In genomic region chr9:61404998-61405621, GRCm38 (mm10) we compare ENCODE assay signal across 9 mouse cellular contexts. TPM values are rescaled to one million over a fixed set of nuclear protein-coding genes. Genes with fewer than 3 reads are reported as not detected.
DNase-seq lines count a peak whose midpoint lies in the region; ATAC-seq and TF ChIP-seq lines count a peak whose summit lies in the region.
"Had no signal": no experiment of that assay in that cellular context is flagged by ENCODE, and none has a peak within 500 bp of the region (broad histone marks: within the 10 kb centered on the region; RNA-seq: fewer than 3 reads in every experiment).

No protein-coding gene starts in this region.

- H3K9me3 ChIP-seq in forebrain, embryonic 14.5 days (replicated peaks; ENCODE audit: control insufficient read depth, low read length): no peaks in the 10 kb centered on the region
- H3K9me3 ChIP-seq in heart, postnatal 0 days (replicated peaks; ENCODE audit: control insufficient read depth, low read length): no peaks in the 10 kb centered on the region
- H3K9me3 ChIP-seq in lung, embryonic 14.5 days (ENCODE audit: low read depth, low read length): no peaks in the 10 kb centered on the region

- peak; percentile 89 for ATAC-seq in forebrain, embryonic 14.5 days
- ATAC-seq in heart, postnatal 0 days (ENCODE audit: insufficient read depth, low read depth): peak; percentile 64
- ATAC-seq in lung, embryonic 14.5 days (ENCODE audit: insufficient read depth): peak; percentile 91
- ATAC-seq in CD4-positive, CD25-positive, alpha-beta regulatory T cell, adult 4 months: no peak

- no peaks in the 10 kb centered on the region for H3K27me3 ChIP-seq in forebrain, embryonic 14.5 days (replicated peaks; ENCODE audit: control insufficient read depth, insufficient read depth, low read length)
- H3K27me3 ChIP-seq in heart, postnatal 0 days (ENCODE audit: control insufficient read depth, insufficient read depth, low read length): peaks cover 94% of the 10 kb centered on the region
- H3K27me3 ChIP-seq in lung, embryonic 14.5 days (ENCODE audit: insufficient read depth, low read length): no peaks in the 10 kb centered on the region

- no peak overlapping the region for H3K4me3 ChIP-seq in forebrain, embryonic 14.5 days (ENCODE audit: low read depth, low read length)
- H3K4me3 ChIP-seq in heart, postnatal 0 days (ENCODE audit: low read depth, low read length): no peak overlapping the region
- no peak overlapping the region for H3K4me3 ChIP-seq in lung, embryonic 14.5 days (ENCODE audit: low read depth, low read length)

- H3K4me2 ChIP-seq in forebrain, embryonic 14.5 days (ENCODE audit: low read length): peak overlapping the region; percentile 39
- peak overlapping the region; percentile 7; the same call in 1 of the 2 replicates for H3K4me2 ChIP-seq in heart, postnatal 0 days (ENCODE audit: low read depth, low read length)
- H3K4me2 ChIP-seq in lung, embryonic 14.5 days: peak overlapping the region; percentile 37; the same call in 1 of the 2 replicates

- peaks cover 55% of the 10 kb centered on the region for H3K36me3 ChIP-seq in forebrain, embryonic 14.5 days (ENCODE audit: control insufficient read depth, insufficient read depth, low read length)
- H3K36me3 ChIP-seq in heart, postnatal 0 days (replicated peaks; ENCODE audit: control insufficient read depth, insufficient read depth, low read length): peaks cover 26% of the 10 kb centered on the region
- peaks cover 84% of the 10 kb centered on the region for H3K36me3 ChIP-seq in lung, embryonic 14.5 days (ENCODE audit: insufficient read depth)

- peak overlapping the region; percentile 9 for H3K9ac ChIP-seq in forebrain, embryonic 14.5 days (ENCODE audit: low read length)
- H3K9ac ChIP-seq in heart, postnatal 0 days (replicated peaks; ENCODE audit: low read depth, low read length): 0 out of 2 replicates have a peak overlapping the region, but pooled peaks have one; percentile 18
- no peak overlapping the region for H3K9ac ChIP-seq in lung, embryonic 14.5 days
- H3K9ac ChIP-seq: liver, embryonic 14.5 days had no signal

- peaks cover 58% of the 10 kb centered on the region for H3K4me1 ChIP-seq in forebrain, embryonic 14.5 days (ENCODE audit: control insufficient read depth, insufficient read depth, low read length)
- peaks cover 4% of the 10 kb centered on the region; the same call in 1 of the 2 replicates for H3K4me1 ChIP-seq in heart, postnatal 0 days (ENCODE audit: control insufficient read depth, insufficient read depth)
- peaks cover 14% of the 10 kb centered on the region for H3K4me1 ChIP-seq in lung, embryonic 14.5 days (ENCODE audit: insufficient read depth)

- 4% methylated on average over 19 of the region's 19 CpGs for WGBS in forebrain, embryonic 14.5 days
- WGBS in heart, postnatal 0 days: 26% methylated on average over 19 of the region's 19 CpGs
- 12% methylated on average over 19 of the region's 19 CpGs for WGBS in lung, embryonic 14.5 days

- TF ChIP-seq CTCF in heart, postnatal 0 days (IDR thresholded peaks at IDR 0.05; ENCODE audit: low read depth): no peak
- no peak for TF ChIP-seq CTCF in lung, embryonic 14.5 days (IDR thresholded peaks at IDR 0.05; ENCODE audit: low read depth)

- H3K27ac ChIP-seq in forebrain, embryonic 14.5 days (ENCODE audit: low read depth, low read length): peak overlapping the region; percentile 87
- no peak overlapping the region for H3K27ac ChIP-seq in heart, postnatal 0 days (ENCODE audit: low read depth)
- peak overlapping the region; percentile 63 for H3K27ac ChIP-seq in lung, embryonic 14.5 days (ENCODE audit: low read depth)
- H3K27ac ChIP-seq: liver, embryonic 14.5 days had no signal

- TF ChIP-seq EP300 in heart, postnatal 0 days (IDR thresholded peaks at IDR 0.05; ENCODE audit: low read depth): no peak

- peak; percentile 27 for DNase-seq in urinary bladder, postnatal 25 days (ENCODE audit: low spot score)
- DNase-seq in urinary bladder, postnatal 10 days (ENCODE audit: low spot score): no peak
- peak; percentile 96 for DNase-seq in forebrain, embryonic 14.5 days (ENCODE audit: low spot score)
- peak; percentile 32 for DNase-seq in heart, postnatal 0 days (ENCODE audit: low spot score)
- DNase-seq in kidney, postnatal 25 days: peak; percentile 87 to 88
- peak; percentile 97 for DNase-seq in lung, embryonic 14.5 days
- peak; percentile 25 for DNase-seq in retina, adult 2 months (ENCODE audit: low read depth, low spot score)

RNA-seq across cellular contexts. Expression of gene Tle3, which starts 32.9 kb away (rescaled TPM):
- 28.1 and 30.1 TPM in 2 replicates for polyA plus RNA-seq in forebrain, embryonic 14.5 days (2014; fragmentation: Nextera tagmentation; extraction: Ambion mirVana)
- 22.8 and 33.8 TPM in 2 replicates for total RNA-seq in heart, postnatal 0 days (2014; rRNA removed; ENCODE audit: low replicate concordance)
- polyA plus RNA-seq in heart, postnatal 0 days (2015; fragmentation: Nextera tagmentation; extraction: Ambion mirVana): 4.5 and 4.9 TPM in 2 replicates
- 28.7 and 32.5 TPM in 2 replicates for polyA plus RNA-seq in lung, embryonic 14.5 days (2014; fragmentation: Nextera tagmentation; extraction: Ambion mirVana)
- 10 to 100 TPM; 19.6 to 23.7 TPM for polyA plus RNA-seq in CD4-positive, CD25-positive, alpha-beta regulatory T cell, adult 4 months (2017; shearing (Covaris generic))
